Mouse (Mus musculus) kidney, adult 2 months (tissue): Measurements from ENCODE around the gene Camta2. TPM values are rescaled to one million over a fixed set of nuclear protein-coding genes. Genes with fewer than 3 reads are reported as not detected.

Experiments
- DNase-seq: peaks from one replicate; pipeline ENCODE4 v3.0.0; 2021
- H3K27ac ChIP-seq: fragments of 200-500 bp; 2 replicates; pipeline ENCODE4 v1.5.1; 2012; ENCODE audit warnings: low read depth, low read length, control low read depth, inconsistent platforms; ENCODE audit not compliant: insufficient read depth
- H3K27me3 ChIP-seq: fragments of 200-500 bp; replicated peaks from 2 replicates; pipeline ENCODE4 v1.6.1; 2012; ENCODE audit warnings: mild to moderate bottlenecking, moderate library complexity, low read length, inconsistent platforms; ENCODE audit not compliant: control insufficient read depth, insufficient read depth
- H3K36me3 ChIP-seq: fragments of 200-500 bp; 2 replicates; pipeline ENCODE4 v1.6.1; 2012; ENCODE audit warnings: mild to moderate bottlenecking, moderate library complexity, low read length, inconsistent platforms; ENCODE audit not compliant: control insufficient read depth, insufficient read depth
- H3K4me1 ChIP-seq: fragments of 200-500 bp; 2 replicates; pipeline ENCODE4 v1.6.1; 2011; ENCODE audit warnings: low read length; ENCODE audit not compliant: control insufficient read depth, insufficient read depth
- H3K4me3 ChIP-seq: fragments of 200-500 bp; 2 replicates; pipeline ENCODE4 v1.5.1; 2011; ENCODE audit warnings: mild to moderate bottlenecking, low read depth, low read length, control low read depth; ENCODE audit not compliant: insufficient read depth
- CTCF ChIP-seq: fragments of 200-500 bp; conservative IDR thresholded peaks from 2 replicates; pipeline ENCODE4 v1.5.1; 2011; ENCODE audit warnings: low read depth, mild to moderate bottlenecking, control low read depth, low read length, moderate library complexity, mixed read lengths; ENCODE audit not compliant: insufficient read depth, insufficient read length
- POLR2A ChIP-seq: fragments of 200-500 bp; IDR thresholded peaks from one replicate; pipeline ENCODE4 v1.6.1; 2011; ENCODE audit warnings: low read depth, low read length, control low read depth
- WGBS: fragments of 180-500 bp; shearing (Covaris S2); methylation state at CpG from one replicate; pipeline ENCODE4 v1.1.7; 2018; 5-methylcytosine and 5-hydroxymethylcytosine counted together
- polyA plus RNA-seq: library from polyadenylated mRNA; depleted of rRNA; stranded (reverse); fragments of >200 nt; gene quantifications from 2 replicates; pipeline ENCODE4 v1.2.3, GENCODE M21; 2012; rRNA removed

Gene Camta2
- polyA plus RNA-seq, result 23.6 and 28.7 TPM in 2 replicates

GRCm38 (mm10) chr11:70687601-70688199, at the start of gene Camta2:
Gene Camta2 (minus strand): TSS chr11:70688105.
- DNase-seq, result peak; percentile 92
- TF ChIP-seq POLR2A (peak; percentile 42), CTCF (no peak)
- under 1% methylated on average over 55 of the region's 55 CpGs for WGBS
- Histone ChIP-seq H3K36me3 (no peaks in the 10 kb centered on the region), H3K27me3 (no peaks in the 10 kb centered on the region), H3K27ac (peak within 1 kb of the TSS; percentile 66), H3K4me1 (peaks cover 11% of the 10 kb centered on the region), H3K4me3 (peak within 1 kb of the TSS; percentile 54)

DNA sequence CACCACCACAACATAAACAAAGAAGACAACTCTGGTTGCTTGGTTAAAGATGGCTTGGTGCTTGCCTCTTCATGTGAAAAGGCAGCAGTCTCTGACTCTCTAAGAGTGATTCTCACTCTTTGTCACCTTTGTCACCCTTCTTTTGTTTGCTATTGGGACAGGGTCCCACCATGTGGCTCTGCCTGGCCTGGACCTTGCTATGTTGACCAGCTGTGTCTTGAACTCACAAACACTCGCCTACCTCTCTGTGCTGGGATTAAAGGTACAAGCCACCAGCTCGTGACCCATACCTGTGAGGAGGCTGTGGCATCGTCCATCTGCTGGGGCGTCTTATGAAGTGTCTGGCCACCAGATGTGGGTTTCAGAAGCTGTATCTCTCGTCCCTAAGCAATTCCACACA, 45.4 kb upstream of the Camta2 start:
- no peaks in the 10 kb centered on the region; the same call in 1 of the 2 replicates for H3K36me3 ChIP-seq
- WGBS, result 76% methylated on average over 5 of the region's 5 CpGs
- peaks cover 7% of the 10 kb centered on the region; the same call in 1 of the 2 replicates for H3K4me1 ChIP-seq
- no peaks in the 10 kb centered on the region for H3K27me3 ChIP-seq
- TF ChIP-seq POLR2A (no peak), CTCF (no peak)
- DNase-seq, result no peak
- no peak overlapping the region for H3K27ac ChIP-seq
- no peak overlapping the region for H3K4me3 ChIP-seq

DNA sequence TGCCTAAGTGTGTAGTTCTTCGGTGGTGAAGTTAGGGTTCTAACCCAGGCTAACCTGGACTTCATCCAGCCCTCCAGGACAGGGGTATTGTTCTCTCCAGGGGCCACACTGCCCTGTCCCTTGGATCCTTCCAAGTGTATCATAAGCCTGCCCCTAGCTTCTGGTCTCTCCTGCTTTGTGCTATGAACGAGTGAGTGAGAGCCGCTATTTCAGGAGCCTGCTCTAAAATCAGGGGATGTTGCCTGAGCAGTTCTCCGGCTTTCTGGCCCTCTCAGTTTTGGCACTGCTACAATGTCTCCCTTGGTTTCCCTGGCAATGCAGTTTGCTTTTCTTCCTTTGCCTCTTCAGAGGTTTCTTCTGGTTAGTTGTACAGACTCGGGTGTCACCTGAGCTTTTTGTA, 43.3 kb upstream of the Camta2 start:
- peaks cover 7% of the 10 kb centered on the region; the same call in 1 of the 2 replicates for H3K4me1 ChIP-seq
- no peak overlapping the region for H3K4me3 ChIP-seq
- WGBS, result 34% methylated on average over 5 of the region's 5 CpGs
- peaks cover 2% of the 10 kb centered on the region for H3K36me3 ChIP-seq
- no peak for DNase-seq
- H3K27me3 ChIP-seq, result no peaks in the 10 kb centered on the region
- peak overlapping the region; percentile 24 for H3K27ac ChIP-seq
- TF ChIP-seq CTCF (no peak), POLR2A (no peak)

DNA sequence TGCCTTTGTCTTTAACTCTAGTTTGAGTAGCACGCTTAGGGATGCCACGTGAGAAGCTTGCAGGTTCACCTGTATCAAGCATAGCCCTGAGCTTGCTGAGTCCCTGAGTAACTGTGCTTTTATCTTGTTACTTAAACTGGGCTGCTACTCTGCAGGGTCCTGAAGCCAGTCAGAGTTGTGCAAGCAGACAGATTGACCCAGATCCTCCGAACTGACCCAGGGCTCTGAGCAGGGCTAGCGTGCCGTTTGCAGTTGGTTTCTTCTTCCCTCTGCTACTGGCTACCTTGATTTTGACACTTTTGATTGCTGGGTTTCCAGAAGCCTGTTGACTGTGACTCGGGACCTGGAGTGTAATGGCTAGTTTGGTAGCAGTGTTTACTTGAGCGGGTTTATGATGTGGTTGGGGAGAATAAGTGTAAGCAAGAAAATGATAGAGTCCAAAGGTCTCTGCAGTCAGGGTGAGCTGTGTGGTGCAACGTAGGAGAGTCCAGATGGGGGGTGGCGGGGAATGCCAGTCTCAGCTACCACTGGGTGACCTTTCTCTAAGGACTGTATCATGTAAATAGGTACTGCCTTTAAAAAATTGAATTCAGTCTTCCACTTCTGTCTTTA, 42.6 kb upstream of the Camta2 start:
- WGBS, result 47% methylated on average over 9 of the region's 9 CpGs
- peak; percentile 81 for DNase-seq
- H3K27ac ChIP-seq, result peak overlapping the region; percentile 24

DNA sequence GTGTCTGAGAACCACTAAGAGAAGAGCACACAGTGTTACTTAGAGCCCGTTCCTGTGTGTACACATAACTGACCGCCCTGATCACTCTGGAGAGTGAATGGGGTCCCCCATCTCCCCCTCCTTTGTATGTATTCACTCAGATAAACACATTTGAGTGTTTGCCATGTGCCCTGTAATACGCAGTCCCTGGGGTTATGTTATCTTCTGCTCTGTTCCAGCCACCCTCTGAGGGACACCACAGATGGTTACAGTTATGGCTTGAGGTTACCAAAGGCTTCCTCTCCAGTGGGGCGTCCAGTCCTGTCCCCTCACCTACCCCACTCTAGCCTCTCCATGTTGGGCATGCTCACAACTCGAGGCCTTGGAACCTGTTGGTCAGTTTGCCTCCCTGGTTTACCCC, 39.5 kb upstream of the Camta2 start:
- no peak for DNase-seq
- Histone ChIP-seq H3K4me3 (no peak overlapping the region), H3K36me3 (peaks cover 8% of the 10 kb centered on the region), H3K27me3 (no peaks in the 10 kb centered on the region), H3K27ac (no peak overlapping the region), H3K4me1 (peaks cover 14% of the 10 kb centered on the region; the same call in 1 of the 2 replicates)
- no peak for TF ChIP-seq POLR2A
- TF ChIP-seq CTCF, result no peak
- WGBS, result 88% methylated on average over 5 of the region's 5 CpGs

More for the DNA sequence above, 42.6 kb upstream of the Camta2 start:
- Histone ChIP-seq H3K36me3 (peaks cover 5% of the 10 kb centered on the region), H3K27me3 (no peaks in the 10 kb centered on the region), H3K4me3 (no peak overlapping the region), H3K4me1 (peaks cover 7% of the 10 kb centered on the region; the same call in 1 of the 2 replicates)
- TF ChIP-seq POLR2A (no peak), CTCF (no peak)

DNA sequence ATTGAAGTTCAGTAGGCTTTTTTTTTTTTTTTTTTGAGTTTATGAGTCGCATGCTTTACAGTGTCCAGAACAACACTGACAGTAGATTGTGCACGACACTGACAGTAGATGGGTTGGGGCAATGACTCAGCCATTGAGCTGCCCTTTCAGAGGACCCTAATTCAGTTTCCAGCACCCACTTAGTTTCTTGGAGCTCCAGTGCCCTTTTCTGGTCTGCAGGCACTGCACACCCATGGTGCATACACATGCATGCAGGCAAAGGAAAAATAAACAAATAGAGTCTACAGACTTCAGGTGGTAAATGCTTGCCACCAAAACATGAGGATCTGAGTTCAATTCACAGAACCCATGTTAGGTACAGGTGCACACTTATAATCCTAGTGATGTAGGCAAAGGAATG, 38.7 kb upstream of the Camta2 start:
- WGBS, result 88% methylated on average over 2 of the region's 2 CpGs

GRCm38 (mm10) chr11:70724706-70725105, 36.8 kb upstream of the Camta2 start:
- TF ChIP-seq CTCF (no peak), POLR2A (no peak)
- H3K27ac ChIP-seq, result no peak overlapping the region
- H3K36me3 ChIP-seq, result peaks cover 8% of the 10 kb centered on the region
- peak; percentile 85 for DNase-seq
- peaks cover 6% of the 10 kb centered on the region; the same call in 1 of the 2 replicates for H3K4me1 ChIP-seq
- WGBS, result 52% methylated on average over 9 of the region's 9 CpGs
- no peak overlapping the region for H3K4me3 ChIP-seq
- no peaks in the 10 kb centered on the region for H3K27me3 ChIP-seq

More for the DNA sequence above, 38.7 kb upstream of the Camta2 start:
- no peak for TF ChIP-seq CTCF
- TF ChIP-seq POLR2A, result no peak
- Histone ChIP-seq H3K4me3 (no peak overlapping the region), H3K27ac (no peak overlapping the region), H3K27me3 (no peaks in the 10 kb centered on the region), H3K36me3 (peaks cover 8% of the 10 kb centered on the region), H3K4me1 (peaks cover 14% of the 10 kb centered on the region; the same call in 1 of the 2 replicates)
- DNase-seq, result no peak
